In genomic region chr9:114799498-114800107, GRCm38 (mm10) we compare ENCODE assay signal across 1 mouse cellular context.
TF ChIP-seq lines count a peak whose summit lies in the region.

No protein-coding gene starts in this region.

TF ChIP-seq in CH12.LX, 34 proteins besides CTCF, POLR2A, EP300 and RAD21 (continued from another document):
- TF ChIP-seq UBTF (IDR thresholded peaks at IDR 0.05; ENCODE audit: low read depth, low read length), result no peak
- TF ChIP-seq NELFE (IDR thresholded peaks at IDR 0.05; ENCODE audit: low read depth, low read length), result no peak
TF ChIP-seq in CH12.LX: peak in this region for 1.
